ENCODE assay signal across 29 mouse cellular contexts in the genomic region with DNA sequence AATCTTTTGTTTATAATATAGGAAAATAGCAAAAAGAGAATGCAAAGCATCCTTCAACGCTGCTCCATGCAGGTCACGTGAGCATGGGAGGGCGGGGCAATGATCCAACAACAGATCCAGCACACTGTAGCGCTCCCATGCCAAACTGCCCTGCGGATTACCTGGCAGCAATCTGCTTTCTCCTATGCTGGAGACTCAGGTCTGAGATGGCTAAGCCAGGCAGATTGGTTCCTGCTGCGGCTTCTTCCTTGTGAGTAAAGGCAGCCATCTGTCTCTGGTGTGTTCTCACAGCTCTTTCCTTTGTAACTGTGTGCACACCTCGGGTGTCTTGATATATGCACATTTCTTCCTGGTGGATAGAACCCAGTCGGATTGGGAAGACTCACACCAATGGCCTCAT.
DNase-seq lines count a peak whose midpoint lies in the region; ATAC-seq and TF ChIP-seq lines count a peak whose summit lies in the region.
"Had no signal": no experiment of that assay in that cellular context is flagged by ENCODE, and none has a peak within 500 bp of the region (broad histone marks: within the 10 kb centered on the region; RNA-seq: fewer than 3 reads in every experiment).

No protein-coding gene starts in this region.

- H3K4me3 ChIP-seq in C2C12 (ENCODE audit: insufficient read depth, poor library complexity, severe bottlenecking), result no peak overlapping the region
- H3K4me3 ChIP-seq in cerebellum, adult 2 months (replicated peaks; ENCODE audit: insufficient read depth, low read depth, low read length), result no peak overlapping the region
- H3K4me3 ChIP-seq in hindbrain, embryonic 14.5 days (replicated peaks; ENCODE audit: low read length), result no peak overlapping the region
- no peak overlapping the region for H3K4me3 ChIP-seq in gastrocnemius, adult 2 months
- H3K4me3 ChIP-seq: erythroblast, embryonic 14.5 days; forebrain, embryonic 12.5 days; hindbrain, embryonic 13.5 days; kidney, embryonic 15.5 days; liver, embryonic 12.5 days; myocyte; neural tube, embryonic 12.5 days had no signal

- no peak for TF ChIP-seq CTCF in C2C12 (IDR thresholded peaks at IDR 0.05; ENCODE audit: control insufficient read depth, insufficient read depth, insufficient read length)
- TF ChIP-seq CTCF in cerebellum, adult 2 months (IDR thresholded peaks at IDR 0.05; ENCODE audit: borderline replicate concordance, insufficient read depth, low read depth, low read length), result no peak
- no peak for TF ChIP-seq CTCF in gastrocnemius, adult 2 months (IDR thresholded peaks at IDR 0.05)

- ATAC-seq in hindbrain, embryonic 14.5 days (ENCODE audit: low FRiP score), result no peak
- ATAC-seq: activated CD4-positive, CD25-positive, alpha-beta regulatory T cell, adult 4 months; CD4-positive, CD25-positive, alpha-beta regulatory T cell, adult 4 months; forebrain, postnatal 0 days; liver, embryonic 12.5 days; liver, postnatal 0 days; midbrain, embryonic 16.5 days had no signal

- H3K79me3 ChIP-seq in C2C12 (ENCODE audit: low read depth), result no peaks in the 10 kb centered on the region

- no peak for TF ChIP-seq POLR2A in cerebellum, adult 2 months (IDR thresholded peaks at IDR 0.05; ENCODE audit: borderline replicate concordance, insufficient read depth, low read length)

- H3K4me1 ChIP-seq in cerebellum, adult 2 months (ENCODE audit: control insufficient read depth, insufficient read depth, low read length), result no peaks in the 10 kb centered on the region; the same call in 1 of the 2 replicates
- H3K4me1 ChIP-seq in hindbrain, embryonic 14.5 days (replicated peaks; ENCODE audit: control insufficient read depth, insufficient read depth, low read length), result no peaks in the 10 kb centered on the region
- H3K4me1 ChIP-seq: forebrain, embryonic 12.5 days; hindbrain, embryonic 13.5 days; kidney, embryonic 15.5 days; liver, embryonic 12.5 days; neural tube, embryonic 12.5 days had no signal

- no peaks in the 10 kb centered on the region for H3K36me3 ChIP-seq in C2C12 (ENCODE audit: control insufficient read depth, insufficient read depth)
- no peaks in the 10 kb centered on the region for H3K36me3 ChIP-seq in hindbrain, embryonic 14.5 days (replicated peaks; ENCODE audit: control insufficient read depth, insufficient read depth)
- H3K36me3 ChIP-seq: forebrain, embryonic 12.5 days; hindbrain, embryonic 13.5 days; kidney, embryonic 15.5 days; liver, embryonic 12.5 days; neural tube, embryonic 12.5 days had no signal

- intact Hi-C loops in gastrocnemius, adult 2 months (cut with DNase I), result no loop called here

- 13% methylated on average over 8 of the region's 8 CpGs for WGBS in cerebellum, adult 2 months
- 89% methylated on average over 8 of the region's 8 CpGs for WGBS in hindbrain, embryonic 14.5 days

- H3K9ac ChIP-seq in hindbrain, embryonic 14.5 days, result no peak overlapping the region
- H3K9ac ChIP-seq: forebrain, embryonic 12.5 days; forebrain, postnatal 0 days; hindbrain, embryonic 13.5 days; kidney, embryonic 15.5 days; liver, embryonic 12.5 days; liver, postnatal 0 days; neural tube, embryonic 12.5 days had no signal

- no peak overlapping the region for H3K4me2 ChIP-seq in hindbrain, embryonic 14.5 days (replicated peaks)
- H3K4me2 ChIP-seq: forebrain, embryonic 12.5 days; heart, embryonic 11.5 days; hindbrain, embryonic 13.5 days; kidney, embryonic 15.5 days; liver, embryonic 12.5 days; midbrain, embryonic 11.5 days; neural tube, embryonic 12.5 days had no signal

- H3K27ac ChIP-seq in cerebellum, adult 2 months (ENCODE audit: insufficient read depth, low read length), result no peak overlapping the region
- H3K27ac ChIP-seq in hindbrain, embryonic 14.5 days, result no peak overlapping the region
- no peak overlapping the region for H3K27ac ChIP-seq in gastrocnemius, adult 2 months
- H3K27ac ChIP-seq: forebrain, embryonic 12.5 days; hindbrain, embryonic 13.5 days; kidney, embryonic 15.5 days; liver, embryonic 12.5 days; neural tube, embryonic 12.5 days had no signal

- no peak overlapping the region for H3ac ChIP-seq in C2C12 (ENCODE audit: control insufficient read depth, insufficient read length, low read depth)

- H3K9me3 ChIP-seq in hindbrain, embryonic 14.5 days (ENCODE audit: control insufficient read depth, low read length), result no peaks in the 10 kb centered on the region
- H3K9me3 ChIP-seq: forebrain, embryonic 12.5 days; hindbrain, embryonic 13.5 days; kidney, embryonic 15.5 days; liver, embryonic 12.5 days; neural tube, embryonic 12.5 days had no signal

- peak; percentile 24 for DNase-seq in brain, adult 2 months (ENCODE audit: low read depth, low spot score)
- peak; percentile 84 to 95 for DNase-seq in cerebellum, adult 2 months
- DNase-seq in cerebellum, postnatal 14 days, result peak; percentile 95 to 96
- DNase-seq in hindbrain, embryonic 14.5 days (ENCODE audit: low spot score), result no peak
- no peak for DNase-seq in gastrocnemius, adult 2 months
- no peak for DNase-seq in frontal cortex, postnatal 25 days (ENCODE audit: low spot score in 2 of 2)
- DNase-seq: adrenal gland, adult 2 months; forebrain, postnatal 0 days; gastrocnemius, postnatal 25 days; heart, adult 11 months; heart, postnatal 4 days; kidney, adult 18-20 months; kidney, postnatal 25 days; liver, postnatal 0 days; lung, postnatal 36 days; thymus, adult 2 months had no signal

- no peaks in the 10 kb centered on the region for H3K27me3 ChIP-seq in C2C12 (ENCODE audit: control insufficient read depth, insufficient read depth, insufficient read length)
- no peaks in the 10 kb centered on the region for H3K27me3 ChIP-seq in cerebellum, adult 2 months (ENCODE audit: control insufficient read depth, insufficient read depth, low read length)
- H3K27me3 ChIP-seq in hindbrain, embryonic 14.5 days (ENCODE audit: control insufficient read depth, insufficient read depth, low read length), result no peaks in the 10 kb centered on the region
- H3K27me3 ChIP-seq: forebrain, embryonic 12.5 days; hindbrain, embryonic 13.5 days; kidney, embryonic 15.5 days; liver, embryonic 12.5 days; neural tube, embryonic 12.5 days had no signal

- no peaks in the 10 kb centered on the region for H3K79me2 ChIP-seq in C2C12 (ENCODE audit: control insufficient read depth, insufficient read depth)

TF ChIP-seq in C2C12, 6 proteins besides CTCF, POLR2A, EP300 and RAD21:
- TF ChIP-seq CEBPB (IDR thresholded peaks at IDR 0.05; ENCODE audit: low read depth), result no peak
- TF ChIP-seq USF1 (IDR thresholded peaks at IDR 0.05; ENCODE audit: low read depth), result peak; percentile 28
TF ChIP-seq in C2C12: peak in this region for 1.

Comparison
In these comparisons a context has a peak if more than half of its experiments do, and no peak if none do; other contexts are left out.
1. DNase-seq: peak in brain, adult 2 months (single experiment), cerebellum, adult 2 months (2 of 2) and cerebellum, postnatal 14 days (2 of 2); none in hindbrain, embryonic 14.5 days (single experiment), gastrocnemius, adult 2 months (single experiment) and frontal cortex, postnatal 25 days (0 of 2).